Mouse (Mus musculus): Measurements from ENCODE around the gene Rin3.
A peak's percentile ranks its signal among the peaks of the same experiment; 100 is the strongest.

Rin3 gene

DNA sequence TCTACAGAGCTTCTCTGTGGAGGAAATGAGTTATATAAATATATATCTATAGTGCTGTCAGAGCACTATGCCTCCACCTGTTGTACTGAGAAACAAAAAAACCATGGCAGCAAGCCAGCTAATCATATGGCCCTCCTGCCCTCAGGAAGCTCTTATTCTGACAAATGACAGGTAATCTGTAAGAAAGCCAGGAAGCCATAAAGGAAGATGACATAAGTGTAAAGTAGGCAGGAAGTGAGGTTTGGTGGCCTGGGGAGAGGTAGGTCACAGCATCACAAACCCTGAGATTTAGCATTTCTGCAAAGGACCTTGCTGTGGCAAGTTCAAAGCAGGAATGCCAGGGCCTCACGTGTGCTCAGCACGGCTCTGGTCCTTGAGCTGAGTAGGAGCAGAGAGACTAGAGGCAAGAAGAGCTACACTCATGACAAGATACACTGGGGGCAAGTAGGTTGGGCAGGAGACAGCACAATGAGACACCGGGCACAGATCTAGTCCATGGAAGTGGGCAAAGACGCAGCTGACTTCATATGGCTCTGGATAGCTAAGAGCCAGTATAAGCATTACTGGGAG is 88.2 kb downstream of the Rin3 start:
- DNase-seq (ENCODE audit: low read depth), result no peak

DNA sequence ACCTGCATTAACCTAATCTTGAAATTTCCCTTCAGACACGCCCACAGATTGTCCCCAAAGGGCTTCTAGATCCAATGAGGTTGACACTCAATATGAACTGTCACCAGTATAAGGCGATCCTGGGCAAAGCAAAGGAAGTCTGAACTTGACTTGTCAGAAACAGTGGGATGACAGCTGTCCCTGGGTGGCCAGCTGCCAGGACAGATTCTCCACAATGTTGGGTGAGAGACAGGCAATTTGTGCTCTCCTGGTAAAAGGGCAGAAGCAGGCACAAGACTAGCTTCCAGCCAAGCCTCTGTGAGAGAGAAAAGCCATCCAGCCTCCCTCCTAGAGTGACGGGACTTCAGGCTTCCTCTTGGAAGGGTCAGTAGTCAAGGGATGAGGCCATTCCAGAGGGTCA is 89.5 kb downstream of the Rin3 start:
- no peak for DNase-seq (ENCODE audit: low read depth)

DNA sequence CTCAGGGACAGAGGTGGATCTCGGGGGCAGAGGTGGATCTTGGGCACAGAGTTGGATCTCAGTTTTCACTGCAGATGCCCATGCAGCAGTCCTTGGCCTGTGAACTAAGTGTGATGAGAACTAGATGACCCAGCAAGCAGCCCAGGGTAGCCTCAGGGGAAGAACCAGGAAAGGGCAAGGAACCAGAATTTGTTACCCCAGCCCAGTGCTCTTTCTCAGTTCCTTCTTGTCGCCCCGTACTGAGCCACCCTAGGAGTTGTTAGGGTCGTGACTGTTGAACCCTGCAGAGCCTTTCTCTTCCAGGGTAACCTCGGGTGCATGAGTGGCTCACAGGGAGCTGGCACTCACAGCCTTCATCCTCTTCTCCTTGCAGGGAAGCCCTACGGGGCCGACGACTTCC is 99.3 kb downstream of the Rin3 start:
- DNase-seq (ENCODE audit: low read depth), result no peak

DNA sequence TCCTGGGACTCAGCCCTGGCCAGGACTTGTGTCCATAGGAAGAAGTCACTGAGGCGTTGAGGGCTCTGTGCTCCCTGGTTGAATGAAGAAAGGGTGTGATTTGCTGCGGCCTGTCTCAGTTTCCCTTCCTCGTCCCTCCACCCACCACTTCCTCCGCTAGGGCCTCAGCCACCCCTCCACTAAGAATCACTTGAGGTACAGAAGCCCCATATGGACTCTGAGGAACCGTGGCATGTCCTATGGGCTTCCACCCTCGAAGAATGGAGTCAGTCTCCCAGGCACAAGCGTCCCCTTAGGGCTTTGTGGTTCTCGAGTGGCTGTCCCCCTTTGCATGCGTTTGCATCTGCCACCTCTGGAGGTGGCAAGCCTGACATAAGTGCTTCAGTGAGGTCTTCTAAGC is 100.4 kb downstream of the Rin3 start:
- DNase-seq (ENCODE audit: low read depth), result no peak

DNA sequence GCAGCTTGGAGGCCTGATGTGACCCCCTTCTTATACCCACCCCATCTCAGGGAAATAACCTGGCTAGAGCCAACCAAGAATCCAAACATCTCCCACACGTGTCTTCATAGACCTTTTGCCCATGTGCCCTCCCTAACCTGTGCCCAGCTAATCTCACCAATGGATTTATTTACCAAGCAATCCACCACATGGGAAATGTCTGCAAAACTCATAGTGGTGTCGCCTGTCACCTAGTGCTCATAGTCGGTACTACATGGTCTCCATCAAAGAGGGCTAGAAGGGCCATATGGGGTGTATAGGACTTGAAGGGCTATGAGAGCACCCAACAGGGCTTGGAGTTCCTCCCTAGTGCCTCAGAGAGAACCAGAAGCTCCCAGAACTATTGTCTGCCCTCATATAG is 102.0 kb downstream of the Rin3 start:
- peak; percentile 70 for DNase-seq (ENCODE audit: low read depth)

DNA sequence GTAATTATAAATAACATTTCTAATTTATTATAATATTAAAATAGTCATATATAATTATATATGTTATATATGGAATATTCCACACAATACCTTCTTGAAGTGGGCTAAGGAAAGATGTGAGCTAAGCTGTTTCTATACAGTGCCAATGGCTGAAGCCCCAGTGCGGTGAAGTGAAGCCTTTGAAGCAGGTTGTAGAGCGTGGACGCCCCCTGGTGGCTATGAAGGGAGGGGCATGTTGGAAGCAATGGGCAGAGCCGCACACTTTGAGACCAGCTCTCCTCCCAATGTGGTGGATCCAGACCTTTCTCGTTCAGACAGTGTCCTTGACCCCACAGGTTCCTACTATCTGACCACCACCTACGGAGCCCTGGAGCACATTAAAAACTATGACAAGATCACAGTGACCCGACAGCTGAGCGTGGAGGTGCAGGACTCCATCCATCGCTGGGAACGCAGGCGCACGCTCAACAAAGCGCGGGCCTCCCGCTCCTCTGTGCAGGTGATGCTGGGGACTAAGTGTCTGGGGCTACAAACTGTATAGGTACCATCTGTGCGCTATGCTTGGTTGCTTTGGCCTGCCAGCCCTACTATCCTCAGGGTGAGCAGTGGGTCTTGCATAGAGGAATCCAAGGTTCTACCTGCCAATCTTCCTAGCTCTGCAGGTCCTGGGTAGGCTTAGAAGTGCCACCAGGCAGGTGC is 104.5 kb downstream of the Rin3 start:
- peak; percentile 90 for DNase-seq (ENCODE audit: low read depth)

DNA sequence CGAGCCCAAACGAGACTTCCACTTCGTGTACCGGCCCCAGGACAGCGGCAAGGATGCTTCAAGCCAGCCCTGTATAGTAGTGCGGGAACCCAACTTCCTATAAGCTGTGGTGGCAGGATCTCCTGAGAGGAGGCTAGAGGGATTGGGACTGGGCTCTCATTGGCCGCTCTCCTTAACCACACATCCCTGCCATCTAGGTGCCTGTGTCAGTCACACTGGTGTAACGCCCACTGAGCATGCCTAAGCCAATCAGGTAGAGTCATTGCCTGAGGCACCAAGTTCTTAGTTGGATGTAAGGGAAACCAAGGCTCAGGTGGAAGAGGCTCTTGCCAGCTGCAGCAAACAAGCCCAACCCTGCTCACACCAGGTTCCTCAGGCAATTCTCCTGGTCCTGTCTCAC is 107.2 kb downstream of the Rin3 start:
- DNase-seq (ENCODE audit: low read depth), result no peak

DNA sequence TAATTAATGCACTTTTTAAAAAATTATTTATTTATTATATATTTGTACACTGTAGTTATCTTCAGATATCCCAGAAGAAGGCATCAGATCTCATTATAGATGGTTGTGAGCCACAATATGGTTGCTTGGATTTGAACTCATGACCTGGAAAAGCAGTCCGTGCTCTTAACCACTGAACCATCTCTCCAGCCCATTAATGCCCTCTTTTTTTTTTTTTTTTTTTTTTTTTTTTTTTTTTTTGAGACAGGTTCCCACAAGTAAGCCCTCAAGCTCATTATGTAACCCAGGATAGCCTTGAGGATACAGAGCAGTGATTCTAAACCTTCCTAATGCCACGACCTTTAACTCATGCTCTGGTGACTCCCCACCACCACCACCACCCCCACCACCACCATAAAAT is 108.3 kb downstream of the Rin3 start:
- DNase-seq (ENCODE audit: low read depth), result no peak

DNA sequence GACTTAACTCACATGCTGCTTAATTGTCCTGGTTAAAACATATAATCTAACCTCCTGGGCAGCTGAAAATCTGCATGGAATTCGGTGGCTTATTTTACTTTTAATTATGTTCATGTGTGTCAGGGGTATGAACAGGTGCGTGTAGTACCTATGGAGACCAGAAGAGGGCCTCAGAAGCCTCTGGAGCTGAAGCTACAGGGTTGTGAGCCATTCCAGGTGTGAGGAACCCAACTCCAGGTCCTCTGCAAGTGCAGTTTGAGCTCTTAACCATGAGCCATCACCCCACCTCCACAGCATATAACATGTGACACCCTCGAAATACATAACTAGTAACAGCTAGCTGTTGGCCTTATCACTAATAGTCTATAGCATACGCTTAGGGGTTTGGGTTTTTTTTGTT is 109.1 kb downstream of the Rin3 start:
- DNase-seq (ENCODE audit: low read depth), result peak; percentile 67

DNA sequence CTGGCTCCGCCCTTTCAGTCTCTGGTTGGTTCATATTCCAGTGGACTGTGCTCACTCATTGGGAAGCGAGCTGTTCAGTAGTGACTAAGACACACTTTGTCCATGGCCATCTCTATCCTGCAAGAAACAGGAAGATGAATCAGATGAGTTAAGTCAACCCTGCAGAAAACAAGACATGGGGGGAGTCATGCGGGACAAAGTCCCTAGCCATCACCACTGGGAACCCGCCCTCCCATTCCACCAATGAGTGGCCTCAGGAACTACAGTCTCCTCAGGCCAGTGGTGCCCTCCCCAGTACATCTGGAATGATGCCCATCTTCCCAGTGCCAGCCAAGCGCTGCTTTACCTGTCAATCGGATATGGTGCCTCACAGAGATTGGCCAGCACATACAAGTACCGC is 111.6 kb downstream of the Rin3 start:
- no peak for DNase-seq (ENCODE audit: low read depth)

DNA sequence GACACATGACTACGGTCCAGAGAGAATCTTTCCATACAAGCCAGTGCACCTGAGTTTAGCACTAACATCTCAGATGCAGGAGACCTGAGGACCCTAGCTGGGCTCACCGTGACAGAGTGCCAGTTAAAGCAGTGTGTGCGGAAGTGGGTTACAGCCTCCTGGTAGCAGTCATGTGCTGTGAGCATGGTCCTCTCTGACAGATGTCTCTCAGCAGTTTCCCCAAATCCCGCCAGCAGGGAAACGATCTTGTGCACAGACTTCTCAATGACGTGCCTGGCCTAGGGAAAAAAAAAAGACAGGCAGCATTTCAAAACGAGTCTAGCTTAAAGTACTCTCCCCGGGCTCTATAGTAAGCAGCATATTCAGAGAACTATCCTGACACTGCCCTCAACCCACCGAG is 112.7 kb downstream of the Rin3 start:
- DNase-seq (ENCODE audit: low read depth), result no peak

DNA sequence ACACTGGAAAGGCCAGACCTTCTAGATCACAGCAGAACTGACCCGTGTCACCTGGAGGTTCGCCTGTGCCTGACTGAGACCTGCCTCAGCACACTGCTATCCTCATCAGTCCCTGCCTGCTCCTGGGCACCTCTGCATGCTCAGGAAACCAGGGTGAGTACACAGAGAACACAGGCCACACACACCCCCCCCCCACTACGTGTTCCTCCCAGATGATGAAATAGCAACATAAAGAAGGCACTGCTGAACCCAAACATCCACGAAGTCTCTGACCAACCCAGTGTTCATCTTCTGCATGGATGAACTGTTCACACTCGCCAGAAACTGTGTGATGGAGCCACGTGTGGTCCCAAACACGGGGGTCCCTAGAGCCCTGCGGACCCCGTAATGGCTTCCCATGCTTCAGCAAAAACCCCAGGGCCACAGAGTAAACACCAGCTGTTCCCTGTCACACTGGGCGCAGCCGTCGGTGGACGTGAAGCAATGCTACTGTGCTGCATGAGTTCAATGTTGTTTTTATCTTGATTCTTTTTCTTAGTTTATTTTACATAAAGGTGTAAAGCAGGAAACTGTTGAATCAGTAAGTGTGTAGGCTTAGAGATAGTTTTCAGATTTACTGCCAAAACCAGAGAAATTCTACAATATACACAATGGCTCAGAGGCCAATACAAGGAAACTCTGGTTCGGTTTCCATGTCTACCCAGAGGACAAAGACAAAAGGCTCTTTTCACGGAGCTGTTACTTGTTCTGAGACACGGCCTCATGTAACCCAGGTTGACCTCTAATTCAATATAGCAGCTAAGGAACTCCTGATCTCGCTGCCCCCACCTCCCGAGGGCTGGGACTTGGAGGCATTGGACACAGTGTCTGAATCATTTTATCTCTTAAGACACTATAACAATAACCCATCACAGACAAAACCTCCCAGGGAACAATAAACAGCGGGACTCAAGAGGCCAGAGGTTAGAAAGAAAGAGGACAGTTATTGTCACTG is 113.4 kb downstream of the Rin3 start:
- DNase-seq (ENCODE audit: low read depth), result no peak

DNA sequence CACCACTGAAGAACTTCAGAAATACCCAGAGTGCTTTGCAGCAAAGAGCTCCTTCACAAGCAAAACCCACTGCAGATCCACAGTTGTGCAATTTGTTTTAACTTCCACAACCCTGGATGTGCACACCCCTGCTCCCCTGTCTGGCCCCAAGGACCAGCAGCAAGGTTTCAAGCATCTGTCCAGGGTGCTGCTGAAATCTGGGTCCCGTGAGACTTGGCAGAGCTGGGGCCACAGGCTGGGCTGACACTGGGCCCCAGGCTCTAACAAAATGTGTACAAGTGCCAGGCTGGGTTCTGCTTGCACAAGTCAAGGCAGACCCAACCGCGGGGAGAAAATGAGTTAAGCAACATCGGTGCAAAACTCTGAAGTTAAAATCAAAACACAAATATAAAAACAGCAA is 115.7 kb downstream of the Rin3 start:
- no peak for DNase-seq (ENCODE audit: low read depth)

DNA sequence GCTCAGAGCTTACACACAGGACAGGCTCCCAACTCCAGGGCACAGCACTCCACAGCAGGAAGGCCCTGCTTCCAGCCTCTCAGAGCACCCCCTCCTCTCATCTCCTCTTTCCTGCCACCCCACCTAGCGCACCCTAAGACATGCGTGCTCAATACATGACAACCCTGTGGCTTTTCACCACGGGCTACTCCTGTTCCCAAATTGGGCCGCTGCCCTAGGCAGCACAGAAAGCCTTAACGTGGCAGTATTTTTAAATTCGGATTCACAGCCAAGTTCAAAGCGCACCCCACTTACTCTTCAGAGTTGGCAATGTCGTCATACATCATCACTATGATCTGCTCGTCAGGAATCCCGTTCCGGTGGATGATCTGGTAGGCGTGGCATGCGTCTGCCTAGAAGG is 130.3 kb downstream of the Rin3 start:
- no peak for DNase-seq (ENCODE audit: low read depth)

DNA sequence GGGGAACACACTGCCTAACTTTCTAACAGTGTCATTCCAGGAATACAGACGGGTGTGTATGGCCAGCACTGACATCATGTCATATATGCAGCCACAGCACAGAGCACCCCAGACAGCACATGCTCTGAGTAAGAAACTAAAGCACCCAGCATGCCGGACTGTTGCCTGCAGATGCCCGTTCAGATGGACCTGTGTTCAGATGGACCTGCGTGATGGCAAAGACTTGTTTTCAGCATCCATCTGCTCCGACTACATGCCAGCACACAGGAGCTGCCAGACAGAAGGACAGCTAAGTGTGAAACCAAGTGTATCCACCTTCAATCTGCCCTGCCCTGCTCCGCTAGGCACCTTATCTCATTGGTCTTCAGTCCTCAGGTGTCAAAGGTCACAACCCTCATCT is 131.8 kb downstream of the Rin3 start:
- no peak for DNase-seq (ENCODE audit: low read depth)

DNA sequence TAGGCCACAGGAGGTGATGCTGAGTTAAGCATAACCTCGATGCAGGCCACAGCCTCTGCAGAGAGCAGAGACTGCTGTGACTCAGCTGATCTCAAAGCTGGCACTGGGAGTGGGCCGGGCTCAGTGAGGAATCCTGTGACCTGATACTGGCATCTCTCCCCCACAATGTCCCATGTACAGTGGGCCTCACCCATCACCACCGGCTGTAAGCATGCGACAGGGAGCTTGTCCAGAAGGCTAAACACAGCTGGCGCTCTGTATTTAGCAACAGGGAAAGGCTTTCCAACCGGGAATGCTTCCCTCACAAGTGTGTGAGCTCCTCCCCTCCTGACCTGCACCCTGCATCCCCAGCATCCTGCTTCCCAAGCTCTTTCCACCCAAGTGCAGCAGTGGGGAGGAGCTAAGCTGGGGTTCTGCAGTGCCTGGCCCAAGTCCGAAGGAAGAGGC is 133.6 kb downstream of the Rin3 start:
- peak; percentile 73 for DNase-seq (ENCODE audit: low read depth)

DNA sequence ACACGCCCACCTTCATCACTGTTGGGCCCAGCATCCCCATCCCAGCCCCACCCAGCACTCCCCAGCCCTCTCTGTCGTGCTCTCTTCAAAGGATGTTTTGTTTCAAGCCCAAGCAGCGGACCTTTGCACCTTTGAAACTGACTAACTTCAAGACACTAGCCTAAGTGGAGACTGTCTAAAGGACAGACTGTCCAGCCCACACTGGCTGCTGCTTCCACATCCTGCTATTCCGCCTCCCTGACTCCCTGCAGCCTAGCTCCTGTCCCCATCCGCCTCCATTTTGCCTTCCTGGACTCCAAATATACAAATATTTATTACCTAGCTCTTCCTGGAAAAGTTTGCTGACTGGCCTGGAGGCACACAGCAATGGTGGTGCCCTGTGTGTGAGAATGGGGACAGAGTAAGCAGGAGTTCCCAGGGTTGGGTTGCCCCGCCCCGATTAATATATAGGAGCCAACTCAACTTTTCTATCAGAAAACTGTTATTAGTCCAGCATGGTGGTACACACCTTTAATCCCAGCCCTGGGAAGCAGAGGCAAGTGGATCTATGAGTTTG is 134.2 kb downstream of the Rin3 start:
- DNase-seq (ENCODE audit: low read depth), result no peak

DNA sequence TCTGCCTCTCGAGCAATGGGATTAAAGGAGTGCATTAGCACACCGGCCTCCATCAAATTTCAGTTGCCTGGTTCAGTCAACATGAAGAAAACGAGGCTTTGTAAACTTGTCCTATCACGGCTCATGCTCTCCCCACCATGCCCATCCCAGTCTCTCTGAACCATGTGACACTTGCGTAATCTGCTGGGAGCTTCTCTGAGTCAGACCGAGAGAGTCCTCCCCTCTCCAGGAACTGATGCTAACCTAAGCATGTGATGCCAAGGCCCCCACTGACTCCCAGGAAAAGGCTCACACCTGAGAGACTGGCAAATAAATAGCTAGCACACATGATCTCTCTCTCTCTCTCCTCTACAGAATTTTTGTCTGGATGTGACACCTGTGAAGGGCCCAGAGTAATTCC is 134.9 kb downstream of the Rin3 start:
- DNase-seq (ENCODE audit: low read depth), result peak; percentile 77

DNA sequence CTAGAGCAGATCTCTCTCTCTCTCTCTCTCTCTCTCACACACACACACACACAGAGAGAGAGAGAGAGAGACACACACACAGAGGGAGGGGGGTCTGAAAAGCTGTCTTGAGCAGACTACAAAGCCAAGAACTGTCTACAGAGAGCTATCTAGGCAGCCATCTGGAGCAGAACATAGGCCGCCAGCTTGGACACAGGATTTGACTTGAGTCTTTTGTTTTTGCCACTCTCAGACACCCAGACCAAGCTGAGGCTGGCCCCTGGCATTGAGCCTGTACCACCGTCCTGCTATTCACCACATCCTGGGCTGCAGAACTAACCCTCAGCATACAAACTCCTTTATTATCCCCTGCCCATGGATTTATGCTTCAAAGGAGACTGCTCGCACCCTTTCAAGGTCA is 136.7 kb downstream of the Rin3 start:
- DNase-seq (ENCODE audit: low read depth), result no peak

DNA sequence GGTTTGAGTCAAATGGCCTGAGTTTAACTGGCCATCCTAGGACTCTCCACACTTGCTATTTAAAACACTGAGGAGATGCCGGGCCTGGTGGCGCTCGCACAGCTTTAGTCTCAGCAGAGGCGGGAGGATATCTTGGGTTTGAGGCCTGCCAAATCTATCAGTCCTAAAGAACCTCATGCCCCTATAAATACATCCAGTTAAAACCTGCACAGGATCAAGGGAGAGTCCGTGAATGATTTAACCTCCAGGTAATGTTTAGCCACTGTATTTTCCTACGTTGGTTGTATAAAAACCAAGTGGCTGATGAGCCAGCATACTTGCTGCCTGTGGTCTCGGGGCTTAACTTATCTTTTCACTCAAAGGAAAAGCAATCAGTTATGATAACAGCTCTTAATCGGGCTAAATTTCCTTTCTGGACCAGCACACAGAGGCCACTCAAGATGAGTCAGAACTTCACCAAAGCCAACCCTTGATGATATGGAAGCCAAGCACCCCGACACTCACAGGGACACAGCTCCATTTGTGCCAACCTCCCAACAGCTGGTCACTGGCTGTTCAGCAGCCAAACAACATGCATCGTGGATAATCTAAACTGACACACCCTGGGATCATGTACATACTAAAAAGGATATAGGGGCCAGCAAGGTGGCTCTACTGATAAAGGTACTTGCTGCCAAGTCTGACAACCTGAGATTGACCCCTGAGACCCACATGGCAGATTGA is 137.5 kb downstream of the Rin3 start:
- no peak for DNase-seq (ENCODE audit: low read depth)

DNA sequence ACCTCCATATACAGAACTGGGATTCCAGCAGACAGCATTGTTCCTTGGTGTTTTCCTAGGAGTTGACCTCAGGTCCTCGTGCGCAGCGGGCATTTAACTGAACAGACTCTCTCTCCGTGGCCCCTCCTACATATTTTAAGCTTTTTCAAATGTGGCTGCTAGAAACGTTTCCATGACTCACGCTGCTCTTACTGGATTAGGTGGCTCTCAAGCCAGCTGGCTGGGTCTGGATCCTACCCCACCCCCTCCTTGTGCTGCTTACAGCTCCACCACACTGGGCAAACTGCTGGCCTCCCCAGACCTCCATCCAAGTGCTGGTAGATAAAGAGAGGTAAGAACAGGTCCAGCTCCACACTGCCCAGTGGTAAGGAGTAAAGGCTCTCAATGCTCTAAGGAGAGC is 139.2 kb downstream of the Rin3 start:
- peak; percentile 95 for DNase-seq (ENCODE audit: low read depth)
